Mouse (Mus musculus) limb, embryonic 13.5 days (tissue): ENCODE measurements around the gene Ercc6l. TPM values are rescaled to one million over a fixed set of nuclear protein-coding genes. Genes with fewer than 3 reads are reported as not detected.
"Not testable (repeated sequence)": the region's sequence is repeated elsewhere in the genome, so short reads cannot be mapped to it uniquely, and the experiment has no call there.

Experiments
- ATAC-seq: fragments of 200-750 bp; cut with Nextera tagmentation; 2 replicates; pipeline ENCODE4 v1.8.0; 2017; ENCODE audit warnings: low read depth, moderate number of reproducible peaks, moderate TSS enrichment; ENCODE audit not compliant: low FRiP score
- H3K27ac ChIP-seq: fragments of 300-500 bp; sonication (generic); 2 replicates; pipeline ENCODE4 v1.5.1; 2015; ENCODE audit warnings: inconsistent platforms, mild to moderate bottlenecking, moderate library complexity
- H3K27me3 ChIP-seq: fragments of 300-500 bp; sonication (generic); 2 replicates; pipeline ENCODE4 v1.6.1; 2015; ENCODE audit warnings: mild to moderate bottlenecking, inconsistent platforms
- H3K36me3 ChIP-seq: fragments of 300-500 bp; sonication (generic); 2 replicates; pipeline ENCODE4 v1.6.1; 2015; ENCODE audit warnings: inconsistent platforms, mild to moderate bottlenecking, moderate library complexity
- H3K4me1 ChIP-seq: fragments of 300-500 bp; sonication (generic); 2 replicates; pipeline ENCODE4 v1.6.1; 2015; ENCODE audit warnings: inconsistent platforms
- H3K4me2 ChIP-seq: fragments of 300-500 bp; sonication (generic); replicated peaks from 2 replicates; pipeline ENCODE4 v1.6.1; 2015; ENCODE audit warnings: inconsistent platforms, mild to moderate bottlenecking, moderate library complexity
- H3K4me3 ChIP-seq: fragments of 300-500 bp; sonication (generic); 2 replicates; pipeline ENCODE4 v1.5.1; 2015; ENCODE audit warnings: moderate library complexity, mild to moderate bottlenecking, inconsistent platforms
- H3K9ac ChIP-seq: fragments of 300-500 bp; sonication (generic); 2 replicates; pipeline ENCODE4 v1.6.1; 2015; ENCODE audit warnings: mild to moderate bottlenecking, inconsistent platforms
- H3K9me3 ChIP-seq: fragments of 300-500 bp; sonication (generic); 2 replicates; pipeline ENCODE4 v1.6.1; 2016; ENCODE audit warnings: inconsistent platforms
- WGBS: fragments of 180-500 bp; shearing (Covaris S2); methylation state at CpG from one replicate; pipeline ENCODE4 v1.1.7; 2015; 5-methylcytosine and 5-hydroxymethylcytosine counted together
- polyA plus RNA-seq: library from polyadenylated mRNA; unstranded; fragments of >200 nt; fragmentation: Nextera tagmentation; extraction: Ambion mirVana; gene quantifications from 2 replicates; pipeline ENCODE4 v1.2.1, GENCODE M21; 2015

The Ercc6l gene
- polyA plus RNA-seq, 1 experiment from 2014 or later, result 13.1 TPM

- H3K9ac ChIP-seq, result no peak overlapping the region
- no peaks in the 10 kb centered on the region for H3K36me3 ChIP-seq
- WGBS, result 41% methylated on average over 5 of the region's 5 CpGs
- H3K9me3 ChIP-seq, result no peaks in the 10 kb centered on the region
- no peak overlapping the region for H3K4me3 ChIP-seq
- no peak for ATAC-seq
- peaks cover 5% of the 10 kb centered on the region; the same call in 1 of the 2 replicates for H3K27me3 ChIP-seq
- no peaks in the 10 kb centered on the region for H3K4me1 ChIP-seq
- H3K4me2 ChIP-seq, result no peak overlapping the region
- H3K27ac ChIP-seq, result no peak overlapping the region
Measured at GRCm38 (mm10) chrX:102166521-102166920, 9.6 kb upstream of the Ercc6l start.

- H3K4me1 ChIP-seq, result no peaks in the 10 kb centered on the region
- H3K4me2 ChIP-seq, result no peak overlapping the region
- H3K9me3 ChIP-seq, result no peaks in the 10 kb centered on the region
- no peak overlapping the region for H3K4me3 ChIP-seq
- ATAC-seq, result no peak
- H3K36me3 ChIP-seq, result no peaks in the 10 kb centered on the region
- H3K27ac ChIP-seq, result no peak overlapping the region
- 69% methylated on average over 4 of the region's 4 CpGs for WGBS
- H3K27me3 ChIP-seq, result peaks cover 3% of the 10 kb centered on the region; the same call in 1 of the 2 replicates
- H3K9ac ChIP-seq, result no peak overlapping the region
Measured at GRCm38 (mm10) chrX:102163529-102163928, 6.6 kb upstream of the Ercc6l start.

- Histone ChIP-seq H3K27me3 (peaks cover 3% of the 10 kb centered on the region; the same call in 1 of the 2 replicates), H3K4me3 (no peak overlapping the region), H3K9ac (no peak overlapping the region), H3K4me2 (no peak overlapping the region), H3K27ac (no peak overlapping the region), H3K4me1 (no peaks in the 10 kb centered on the region), H3K36me3 (no peaks in the 10 kb centered on the region), H3K9me3 (no peaks in the 10 kb centered on the region)
- WGBS, result 39% methylated on average over 2 of the region's 2 CpGs
- ATAC-seq, result no peak
Measured at GRCm38 (mm10) chrX:102163096-102163495, 6.2 kb upstream of the Ercc6l start.

- H3K4me1 ChIP-seq, result no peaks in the 10 kb centered on the region
- ATAC-seq, result no peak
- H3K27ac ChIP-seq, result no peak overlapping the region
- WGBS, result 70% methylated on average over 2 of the region's 2 CpGs
- no peak overlapping the region for H3K4me3 ChIP-seq
- H3K27me3 ChIP-seq, result peaks cover 12% of the 10 kb centered on the region; the same call in 1 of the 2 replicates
- no peaks in the 10 kb centered on the region for H3K36me3 ChIP-seq
- H3K9me3 ChIP-seq, result no peaks in the 10 kb centered on the region
- no peak overlapping the region for H3K9ac ChIP-seq
- H3K4me2 ChIP-seq, result no peak overlapping the region
Measured at GRCm38 (mm10) chrX:102160528-102160927, 3.6 kb upstream of the Ercc6l start.

GRCm38 (mm10) chrX:102159778-102160177 lies 2.9 kb upstream of the Ercc6l start:
- WGBS, result 48% methylated on average over 2 of the region's 2 CpGs
- Histone ChIP-seq H3K36me3 (no peaks in the 10 kb centered on the region), H3K27ac (no peak overlapping the region), H3K9ac (no peak overlapping the region), H3K4me1 (no peaks in the 10 kb centered on the region), H3K4me3 (no peak overlapping the region), H3K27me3 (peaks cover 9% of the 10 kb centered on the region; the same call in 1 of the 2 replicates), H3K9me3 (no peaks in the 10 kb centered on the region), H3K4me2 (no peak overlapping the region)
- ATAC-seq, result no peak

- peak overlapping the region; percentile 41 for H3K4me3 ChIP-seq
- peak overlapping the region; percentile 74 for H3K27ac ChIP-seq
- no peaks in the 10 kb centered on the region for H3K4me1 ChIP-seq
- H3K27me3 ChIP-seq, result peaks cover 9% of the 10 kb centered on the region; the same call in 1 of the 2 replicates
- no peak; the same call in 1 of the 2 replicates for ATAC-seq
- H3K4me2 ChIP-seq, result peak overlapping the region; percentile 53
- no peaks in the 10 kb centered on the region for H3K9me3 ChIP-seq
- peak overlapping the region; percentile 50; the same call in 1 of the 2 replicates for H3K9ac ChIP-seq
- no peaks in the 10 kb centered on the region for H3K36me3 ChIP-seq
- WGBS, result 49% methylated on average over 5 of the region's 5 CpGs
Measured at GRCm38 (mm10) chrX:102157423-102157791, 516 bp upstream of the Ercc6l start.

GRCm38 (mm10) chrX:102141157-102141556 lies 15.7 kb downstream of the Ercc6l start:
- no peak overlapping the region for H3K4me3 ChIP-seq
- H3K9me3 ChIP-seq, result no peaks in the 10 kb centered on the region
- H3K27me3 ChIP-seq, result peaks cover 8% of the 10 kb centered on the region; the same call in 1 of the 2 replicates
- H3K27ac ChIP-seq, result no peak overlapping the region
- H3K4me2 ChIP-seq, result no peak overlapping the region
- H3K4me1 ChIP-seq, result no peaks in the 10 kb centered on the region
- WGBS, result 77% methylated on average over 1 of the region's 1 CpGs
- ATAC-seq, result no peak
- H3K9ac ChIP-seq, result no peak overlapping the region
- peaks cover 24% of the 10 kb centered on the region for H3K36me3 ChIP-seq

GRCm38 (mm10) chrX:102121321-102121720 lies 35.6 kb downstream of the Ercc6l start:
- no peak for ATAC-seq
- no peak overlapping the region for H3K27ac ChIP-seq
- H3K4me2 ChIP-seq, result no peak overlapping the region
- peaks cover 18% of the 10 kb centered on the region for H3K36me3 ChIP-seq
- no peaks in the 10 kb centered on the region for H3K9me3 ChIP-seq
- no peak overlapping the region for H3K4me3 ChIP-seq
- 0 out of 2 replicates have a peak, but pooled peaks cover 2% of the 10 kb centered on the region for H3K4me1 ChIP-seq
- H3K27me3 ChIP-seq, result peaks cover 6% of the 10 kb centered on the region; the same call in 1 of the 2 replicates
- H3K9ac ChIP-seq, result no peak overlapping the region
- 90% methylated on average over 2 of the region's 2 CpGs for WGBS

- Histone ChIP-seq H3K4me3 (peak within 1 kb of the TSS; percentile 64), H3K27me3 (peaks cover 10% of the 10 kb centered on the region; the same call in 1 of the 2 replicates), H3K27ac (no peak within 1 kb of the TSS), H3K9ac (peak within 1 kb of the TSS; percentile 73), H3K4me2 (peak within 1 kb of the TSS; percentile 68), H3K4me1 (0 out of 2 replicates have a peak, but pooled peaks cover 2% of the 10 kb centered on the region), H3K9me3 (no peaks in the 10 kb centered on the region), H3K36me3 (peaks cover 13% of the 10 kb centered on the region)
- peak; percentile 99 for ATAC-seq
- WGBS, result 17% methylated on average over 30 of the region's 30 CpGs
Measured at GRCm38 (mm10) chrX:102119042-102119864, 37.6 kb downstream of the Ercc6l start, which contains the start of gene Pin4. TSS of gene Pin4 (plus strand) at chrX:102119447.

GRCm38 (mm10) chrX:102115676-102116075 lies 41.2 kb downstream of the Ercc6l start:
- no peak overlapping the region for H3K9ac ChIP-seq
- H3K27me3 ChIP-seq, result peaks cover 25% of the 10 kb centered on the region; the same call in 1 of the 2 replicates
- H3K4me1 ChIP-seq, result 0 out of 2 replicates have a peak, but pooled peaks cover 2% of the 10 kb centered on the region
- H3K36me3 ChIP-seq, result no peaks in the 10 kb centered on the region
- no peak overlapping the region for H3K27ac ChIP-seq
- WGBS, result 55% methylated on average over 4 of the region's 4 CpGs
- H3K9me3 ChIP-seq, result no peaks in the 10 kb centered on the region
- H3K4me3 ChIP-seq, result no peak overlapping the region
- H3K4me2 ChIP-seq, result no peak overlapping the region
- ATAC-seq, result no peak

GRCm38 (mm10) chrX:102109349-102109748 lies 47.5 kb downstream of the Ercc6l start:
- not testable (repeated sequence) for H3K4me2 ChIP-seq, H3K4me1 ChIP-seq, H3K9me3 ChIP-seq, H3K9ac ChIP-seq, H3K36me3 ChIP-seq, ATAC-seq, H3K27ac ChIP-seq, H3K4me3 ChIP-seq
- 70% methylated on average over 5 of the region's 5 CpGs for WGBS
- H3K27me3 ChIP-seq, result peaks cover 18% of the 10 kb centered on the region; the same call in 1 of the 2 replicates

GRCm38 (mm10) chrX:102103830-102104229 lies 53.1 kb downstream of the Ercc6l start:
- 69% methylated on average over 2 of the region's 2 CpGs for WGBS
- not testable (repeated sequence) for H3K4me3 ChIP-seq

More at GRCm38 (mm10) chrX:102103830-102104229, 53.1 kb downstream of the Ercc6l start:
- not testable (repeated sequence) for H3K9ac ChIP-seq, H3K4me1 ChIP-seq, H3K4me2 ChIP-seq, H3K27ac ChIP-seq, H3K36me3 ChIP-seq, ATAC-seq, H3K9me3 ChIP-seq
- H3K27me3 ChIP-seq, result peaks cover 18% of the 10 kb centered on the region; the same call in 1 of the 2 replicates
